Mouse (Mus musculus): Measurements from ENCODE around the gene Ilvbl. TPM values are rescaled to one million over a fixed set of nuclear protein-coding genes. Genes with fewer than 3 reads are reported as not detected.

The Ilvbl gene
- polyA plus RNA-seq, 1 experiment from 2014 or later = 22.6 TPM

DNA sequence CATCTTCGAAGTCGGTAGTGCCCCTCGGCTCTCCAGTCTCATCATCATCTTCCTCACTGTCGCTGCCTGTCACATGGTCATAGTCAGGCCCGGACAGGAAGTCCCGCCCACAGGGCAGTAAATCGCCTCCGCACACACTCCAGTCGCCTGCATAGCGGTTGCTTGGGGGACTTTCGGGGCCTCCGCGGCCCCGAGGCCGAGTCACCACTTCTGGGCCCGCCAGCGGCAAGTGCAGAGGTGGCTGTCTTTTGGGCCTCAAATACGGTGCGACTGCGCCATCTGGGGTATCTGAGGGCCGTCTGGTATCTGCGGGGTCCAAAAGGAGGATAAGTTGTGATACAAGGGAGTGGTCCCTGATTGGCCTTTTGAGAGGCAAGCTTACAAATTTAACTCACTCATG is 11.5 kb downstream of the Ilvbl start:
- DNase-seq (ENCODE audit: low spot score) = no peak
- no peak overlapping the region for H3K4me3 ChIP-seq (ENCODE audit: low read depth, low read length)
- WGBS = 89% methylated on average over 22 of the region's 22 CpGs
- no peak overlapping the region for H3K9ac ChIP-seq (ENCODE audit: low read length)
- no peaks in the 10 kb centered on the region; the same call in 1 of the 2 replicates for H3K4me1 ChIP-seq (replicated peaks; ENCODE audit: control insufficient read depth, insufficient read depth, low read length)
- no peaks in the 10 kb centered on the region for H3K27me3 ChIP-seq (ENCODE audit: control insufficient read depth, insufficient read depth, low read length)
- no peak for ATAC-seq (replicated peaks; ENCODE audit: low FRiP score)
- no peak overlapping the region for H3K4me2 ChIP-seq (ENCODE audit: low read depth, low read length, severe bottlenecking)
- no peak overlapping the region for H3K27ac ChIP-seq (ENCODE audit: low read depth, low read length)
- no peaks in the 10 kb centered on the region for H3K9me3 ChIP-seq (ENCODE audit: control insufficient read depth, low read length)
- H3K36me3 ChIP-seq (ENCODE audit: control insufficient read depth, insufficient read depth, low read length) = peaks cover 2% of the 10 kb centered on the region; the same call in 1 of the 2 replicates

DNA sequence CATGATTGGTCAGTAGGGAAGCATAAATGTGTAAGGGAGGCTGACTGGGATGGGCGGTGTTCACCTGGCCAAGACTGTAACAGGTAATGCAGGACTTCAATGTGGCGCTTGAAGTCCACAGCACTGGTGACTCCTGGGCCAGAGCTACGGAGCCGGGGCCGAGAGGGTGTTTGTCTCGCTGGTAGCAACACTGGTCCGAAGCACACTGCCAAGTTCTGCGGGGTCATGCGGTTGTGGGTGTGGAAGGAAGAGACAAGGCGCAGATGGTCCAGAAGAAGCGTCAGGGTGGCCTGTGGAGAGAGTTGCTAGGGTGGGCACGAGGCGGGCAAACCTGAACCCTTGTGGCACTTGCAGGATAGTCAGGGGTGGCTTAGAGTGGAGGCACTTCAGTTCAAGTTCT is 11.9 kb downstream of the Ilvbl start:
- ATAC-seq (replicated peaks; ENCODE audit: low FRiP score) = no peak
- Histone ChIP-seq H3K27me3 (ENCODE audit: control insufficient read depth, insufficient read depth, low read length) (no peaks in the 10 kb centered on the region), H3K36me3 (ENCODE audit: control insufficient read depth, insufficient read depth, low read length) (peaks cover 2% of the 10 kb centered on the region; the same call in 1 of the 2 replicates), H3K4me2 (ENCODE audit: low read depth, low read length, severe bottlenecking) (no peak overlapping the region), H3K27ac (ENCODE audit: low read depth, low read length) (no peak overlapping the region), H3K9me3 (ENCODE audit: control insufficient read depth, low read length) (no peaks in the 10 kb centered on the region), H3K9ac (ENCODE audit: low read length) (no peak overlapping the region), H3K4me3 (ENCODE audit: low read depth, low read length) (no peak overlapping the region), H3K4me1 (replicated peaks; ENCODE audit: control insufficient read depth, insufficient read depth, low read length) (peaks cover 4% of the 10 kb centered on the region)
- 97% methylated on average over 13 of the region's 13 CpGs for WGBS
- DNase-seq (ENCODE audit: low spot score) = no peak

DNA sequence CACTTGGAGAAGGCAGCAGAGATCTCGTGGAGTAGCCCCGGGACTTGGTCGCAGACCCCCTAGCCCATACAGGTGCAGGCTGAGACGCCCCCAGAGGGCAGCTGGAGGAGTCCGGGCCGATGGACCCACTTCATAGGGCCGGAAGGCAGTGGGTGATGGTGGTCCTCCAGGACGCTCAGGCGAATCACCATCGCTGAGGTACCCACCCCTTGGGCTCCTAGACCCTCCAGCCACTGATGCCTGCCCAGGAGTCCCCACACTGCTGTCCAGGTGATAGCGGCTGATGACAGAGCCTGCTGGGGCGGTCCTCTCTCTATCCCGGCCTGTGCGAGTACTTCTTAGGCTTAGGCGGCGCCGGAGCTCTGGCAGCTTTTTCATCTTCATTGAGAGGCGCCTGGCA is 15.1 kb downstream of the Ilvbl start:
- H3K4me2 ChIP-seq (ENCODE audit: low read depth, low read length, severe bottlenecking) = no peak overlapping the region
- no peaks in the 10 kb centered on the region for H3K9me3 ChIP-seq (ENCODE audit: control insufficient read depth, low read length)
- H3K9ac ChIP-seq (ENCODE audit: low read length) = no peak overlapping the region
- H3K27me3 ChIP-seq (ENCODE audit: control insufficient read depth, insufficient read depth, low read length) = no peaks in the 10 kb centered on the region
- H3K4me1 ChIP-seq (replicated peaks; ENCODE audit: control insufficient read depth, insufficient read depth, low read length) = peaks cover 7% of the 10 kb centered on the region
- WGBS = 94% methylated on average over 18 of the region's 18 CpGs
- peaks cover 2% of the 10 kb centered on the region; the same call in 1 of the 2 replicates for H3K36me3 ChIP-seq (ENCODE audit: control insufficient read depth, insufficient read depth, low read length)
- no peak overlapping the region for H3K27ac ChIP-seq (ENCODE audit: low read depth, low read length)
- DNase-seq (ENCODE audit: low spot score) (no peak), ATAC-seq (replicated peaks; ENCODE audit: low FRiP score) (no peak)
- H3K4me3 ChIP-seq (ENCODE audit: low read depth, low read length) = no peak overlapping the region

DNA sequence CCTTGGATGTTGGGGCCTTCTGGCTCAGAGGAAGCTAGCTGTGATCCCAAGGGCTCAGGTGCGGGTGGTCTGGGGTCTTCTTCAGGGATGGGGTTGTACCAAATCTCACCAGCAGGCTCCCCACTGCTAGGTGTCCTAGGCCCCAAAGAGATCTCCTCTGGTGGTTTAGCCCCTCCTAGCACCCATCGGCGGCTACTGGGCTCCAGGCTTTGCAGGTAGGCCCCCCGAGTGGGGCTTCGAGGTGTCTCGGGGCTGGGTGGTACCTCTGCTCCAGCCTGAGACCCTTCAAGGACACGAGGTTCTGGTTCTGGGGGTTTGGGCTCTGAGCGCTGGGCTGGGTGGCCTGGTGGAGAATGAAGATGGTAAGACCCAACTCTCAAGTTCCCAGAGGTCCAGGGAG is 15.8 kb downstream of the Ilvbl start:
- no peak overlapping the region for H3K9ac ChIP-seq (ENCODE audit: low read length)
- H3K27me3 ChIP-seq (ENCODE audit: control insufficient read depth, insufficient read depth, low read length) = no peaks in the 10 kb centered on the region
- 92% methylated on average over 8 of the region's 8 CpGs for WGBS
- H3K4me1 ChIP-seq (replicated peaks; ENCODE audit: control insufficient read depth, insufficient read depth, low read length) = peaks cover 7% of the 10 kb centered on the region
- no peak overlapping the region for H3K27ac ChIP-seq (ENCODE audit: low read depth, low read length)
- peaks cover 2% of the 10 kb centered on the region; the same call in 1 of the 2 replicates for H3K36me3 ChIP-seq (ENCODE audit: control insufficient read depth, insufficient read depth, low read length)
- no peaks in the 10 kb centered on the region for H3K9me3 ChIP-seq (ENCODE audit: control insufficient read depth, low read length)
- ATAC-seq (replicated peaks; ENCODE audit: low FRiP score) = no peak
- no peak overlapping the region for H3K4me3 ChIP-seq (ENCODE audit: low read depth, low read length)
- H3K4me2 ChIP-seq (ENCODE audit: low read depth, low read length, severe bottlenecking) = no peak overlapping the region
- DNase-seq (ENCODE audit: low spot score) = no peak

DNA sequence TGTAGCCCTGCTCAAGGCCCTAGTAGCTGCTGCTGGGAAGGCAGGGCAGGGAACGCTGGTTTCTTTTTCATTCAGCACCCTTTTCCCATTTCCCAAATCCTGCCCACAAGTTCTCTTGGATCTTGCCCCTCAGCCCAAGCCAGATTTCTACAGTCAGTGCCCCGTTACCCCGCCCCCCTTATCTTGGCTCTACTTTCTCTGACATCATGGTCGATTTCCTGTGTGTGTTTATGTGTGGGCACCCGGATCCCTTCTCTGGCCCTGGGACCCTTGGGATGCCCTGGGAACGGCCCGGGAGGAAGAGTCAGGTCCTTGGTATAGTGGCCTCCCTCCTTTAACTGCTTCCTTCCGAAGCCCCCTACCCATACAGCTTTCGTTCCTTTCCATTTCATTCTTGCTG is 16.6 kb downstream of the Ilvbl start:
- DNase-seq (ENCODE audit: low spot score) (no peak), ATAC-seq (replicated peaks; ENCODE audit: low FRiP score) (0 out of 2 replicates have a peak, but pooled peaks have one; percentile 34)
- Histone ChIP-seq H3K9ac (ENCODE audit: low read length) (peak overlapping the region; percentile 75), H3K36me3 (ENCODE audit: control insufficient read depth, insufficient read depth, low read length) (peaks cover 2% of the 10 kb centered on the region; the same call in 1 of the 2 replicates), H3K27ac (ENCODE audit: low read depth, low read length) (no peak overlapping the region), H3K9me3 (ENCODE audit: control insufficient read depth, low read length) (no peaks in the 10 kb centered on the region), H3K27me3 (ENCODE audit: control insufficient read depth, insufficient read depth, low read length) (no peaks in the 10 kb centered on the region), H3K4me1 (replicated peaks; ENCODE audit: control insufficient read depth, insufficient read depth, low read length) (peaks cover 7% of the 10 kb centered on the region), H3K4me3 (ENCODE audit: low read depth, low read length) (peak overlapping the region; percentile 58), H3K4me2 (ENCODE audit: low read depth, low read length, severe bottlenecking) (peak overlapping the region; percentile 86)
- WGBS = 49% methylated on average over 9 of the region's 9 CpGs

DNA sequence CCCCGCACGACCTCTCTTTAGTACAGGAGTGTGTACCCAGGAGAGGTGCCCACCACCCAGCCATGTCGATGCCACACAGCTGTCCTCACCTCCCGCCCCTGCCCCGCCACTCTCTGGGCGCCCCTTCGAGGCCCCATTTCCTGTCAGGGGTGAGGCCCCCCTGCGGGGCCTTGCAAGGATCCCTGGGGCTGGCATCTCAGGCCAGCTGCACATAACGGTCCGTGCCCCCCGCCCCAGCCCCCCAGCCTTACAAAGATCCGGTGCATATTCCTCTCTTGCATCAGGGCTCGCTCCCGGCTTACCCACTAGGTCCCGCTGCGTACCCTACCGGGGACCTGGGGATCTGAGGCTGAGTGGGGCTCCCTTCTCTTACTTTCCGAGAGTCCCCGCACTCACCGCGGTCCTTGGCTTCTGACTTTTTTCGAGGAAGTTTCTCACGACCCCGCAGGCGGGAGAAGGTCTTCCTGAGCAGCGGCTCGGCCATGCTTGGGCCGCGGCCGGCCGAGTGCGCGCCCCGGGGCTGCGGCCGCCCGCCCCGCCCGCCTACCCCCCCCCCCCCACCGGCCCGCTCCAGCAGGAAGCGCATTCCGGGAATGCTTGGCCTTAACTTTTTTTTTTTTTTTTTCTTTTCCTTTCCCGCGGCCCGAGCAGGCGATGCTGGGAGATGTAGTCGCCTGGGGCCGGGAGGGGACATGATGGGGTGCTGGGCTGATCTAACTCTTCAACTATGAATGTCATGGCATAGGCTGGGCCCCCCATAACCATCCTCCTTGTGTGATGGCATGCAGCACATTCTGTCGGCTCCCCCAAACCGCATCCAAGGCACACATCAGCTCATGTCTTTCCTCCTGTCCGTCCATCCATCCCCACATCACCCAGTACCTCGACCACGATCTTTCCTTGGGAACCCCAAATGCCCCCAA is 17.5 kb downstream of the Ilvbl start, which contains the start of gene Syde1:
TSS of gene Syde1 (minus strand) at position 559 of the 923 bp plus-strand sequence.
- peak within 1 kb of the TSS; percentile 58 for H3K4me3 ChIP-seq (ENCODE audit: low read depth, low read length)
- H3K9ac ChIP-seq (ENCODE audit: low read length) = peak within 1 kb of the TSS; percentile 75
- H3K4me1 ChIP-seq (replicated peaks; ENCODE audit: control insufficient read depth, insufficient read depth, low read length) = peaks cover 7% of the 10 kb centered on the region
- H3K36me3 ChIP-seq (ENCODE audit: control insufficient read depth, insufficient read depth, low read length) = no peaks in the 10 kb centered on the region
- 6% methylated on average over 39 of the region's 54 CpGs for WGBS
- peak within 1 kb of the TSS; percentile 86 for H3K4me2 ChIP-seq (ENCODE audit: low read depth, low read length, severe bottlenecking)
- peak within 1 kb of the TSS; percentile 18; the same call in 1 of the 2 replicates for H3K27ac ChIP-seq (ENCODE audit: low read depth, low read length)
- H3K27me3 ChIP-seq (ENCODE audit: control insufficient read depth, insufficient read depth, low read length) = no peaks in the 10 kb centered on the region
- no peaks in the 10 kb centered on the region for H3K9me3 ChIP-seq (ENCODE audit: control insufficient read depth, low read length)
- peak; percentile 76 for ATAC-seq (replicated peaks; ENCODE audit: low FRiP score)
- DNase-seq (ENCODE audit: low spot score) = peak; percentile 76

DNA sequence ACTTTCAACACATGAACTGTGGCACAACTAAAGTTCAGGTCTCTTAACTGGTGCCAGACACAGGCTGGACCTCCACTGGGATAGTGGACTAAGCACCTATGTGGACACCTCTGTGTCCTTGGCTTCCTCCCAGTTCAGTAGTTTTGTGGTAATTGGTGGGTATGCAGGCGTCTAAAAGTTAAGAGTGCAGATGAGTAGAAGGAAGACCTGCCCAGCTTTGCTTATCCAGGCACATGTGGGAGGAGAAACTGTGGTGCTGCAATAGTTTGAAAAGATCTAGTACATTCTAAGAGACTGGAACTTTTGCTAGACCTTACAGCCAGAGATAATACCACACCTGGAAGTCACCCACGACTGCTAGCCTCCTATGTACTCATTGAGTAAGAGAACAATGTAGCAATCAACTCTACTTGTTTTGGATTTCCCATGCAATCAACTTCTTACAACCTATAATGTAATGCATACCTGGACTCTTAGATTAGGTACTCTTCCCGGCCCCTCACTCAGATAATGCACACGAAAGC is 18.8 kb downstream of the Ilvbl start:
- H3K4me3 ChIP-seq (ENCODE audit: low read depth, low read length) = no peak overlapping the region
- no peak overlapping the region for H3K4me2 ChIP-seq (ENCODE audit: low read depth, low read length, severe bottlenecking)
- H3K9ac ChIP-seq (ENCODE audit: low read length) = no peak overlapping the region
- DNase-seq (ENCODE audit: low spot score) (peak; percentile 19), ATAC-seq (replicated peaks; ENCODE audit: low FRiP score) (no peak)
- WGBS = 86% methylated on average over 4 of the region's 4 CpGs
- H3K4me1 ChIP-seq (replicated peaks; ENCODE audit: control insufficient read depth, insufficient read depth, low read length) = peaks cover 7% of the 10 kb centered on the region
- H3K36me3 ChIP-seq (ENCODE audit: control insufficient read depth, insufficient read depth, low read length) = no peaks in the 10 kb centered on the region
- H3K9me3 ChIP-seq (ENCODE audit: control insufficient read depth, low read length) = no peaks in the 10 kb centered on the region
- no peak overlapping the region for H3K27ac ChIP-seq (ENCODE audit: low read depth, low read length)
- no peaks in the 10 kb centered on the region for H3K27me3 ChIP-seq (ENCODE audit: control insufficient read depth, insufficient read depth, low read length)

DNA sequence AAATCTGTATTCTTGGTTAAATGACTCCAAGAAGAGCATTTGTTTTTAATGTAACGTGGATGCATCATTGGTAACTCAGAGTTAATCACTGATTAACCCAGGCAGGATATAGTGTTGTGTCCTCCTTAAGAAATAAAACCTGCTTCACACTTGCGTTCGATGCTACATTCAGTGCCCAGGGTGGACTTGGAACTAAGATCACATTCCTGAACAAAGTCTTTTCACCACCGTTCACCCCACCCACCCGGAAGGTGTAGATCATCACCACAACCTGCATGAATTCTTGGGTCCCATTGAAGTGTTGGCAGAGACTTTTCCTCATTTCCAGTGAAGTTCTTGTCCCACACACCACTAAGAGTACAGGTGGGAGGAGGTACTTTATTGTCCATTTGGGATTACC is 19.6 kb downstream of the Ilvbl start:
- Histone ChIP-seq H3K27me3 (ENCODE audit: control insufficient read depth, insufficient read depth, low read length) (no peaks in the 10 kb centered on the region), H3K4me2 (ENCODE audit: low read depth, low read length, severe bottlenecking) (no peak overlapping the region), H3K9ac (ENCODE audit: low read length) (no peak overlapping the region), H3K27ac (ENCODE audit: low read depth, low read length) (no peak overlapping the region), H3K36me3 (ENCODE audit: control insufficient read depth, insufficient read depth, low read length) (no peaks in the 10 kb centered on the region), H3K4me3 (ENCODE audit: low read depth, low read length) (no peak overlapping the region), H3K4me1 (replicated peaks; ENCODE audit: control insufficient read depth, insufficient read depth, low read length) (peaks cover 7% of the 10 kb centered on the region), H3K9me3 (ENCODE audit: control insufficient read depth, low read length) (no peaks in the 10 kb centered on the region)
- 91% methylated on average over 5 of the region's 5 CpGs for WGBS
- ATAC-seq (replicated peaks; ENCODE audit: low FRiP score) (no peak), DNase-seq (ENCODE audit: low spot score) (peak; percentile 14)
